Mouse (Mus musculus) right cerebral cortex, postnatal 36 days (tissue): ENCODE measurements around the gene Rsph3b.

Source experiments
- DNase-seq, 2 experiments: peaks; one replicate each; pipeline ENCODE4 v3.0.0; 2022; ENCODE audit warnings: low spot score in 2 of 2, mixed read lengths in 1 of 2

Rsph3b gene

DNA sequence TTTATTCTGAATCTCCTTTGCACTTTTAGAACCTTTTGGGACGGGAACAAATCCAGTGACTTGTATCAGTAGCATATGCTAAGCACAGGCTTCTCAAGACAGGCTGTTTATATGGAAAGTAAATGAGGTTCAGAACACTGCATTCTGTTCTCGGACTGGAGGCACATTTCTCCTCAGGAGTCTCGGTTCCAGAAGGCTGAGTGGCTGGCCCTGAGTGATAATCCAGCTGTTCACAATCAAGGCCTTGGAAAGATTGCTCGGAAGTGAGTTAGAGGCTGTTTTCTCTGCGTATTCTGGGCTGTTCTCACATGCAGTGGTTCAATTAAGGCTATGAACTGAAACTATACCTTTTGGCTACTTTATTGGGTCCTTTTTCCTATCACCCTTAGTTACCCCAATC lies 82.9 kb downstream of the Rsph3b start:
- no peak for DNase-seq

DNA sequence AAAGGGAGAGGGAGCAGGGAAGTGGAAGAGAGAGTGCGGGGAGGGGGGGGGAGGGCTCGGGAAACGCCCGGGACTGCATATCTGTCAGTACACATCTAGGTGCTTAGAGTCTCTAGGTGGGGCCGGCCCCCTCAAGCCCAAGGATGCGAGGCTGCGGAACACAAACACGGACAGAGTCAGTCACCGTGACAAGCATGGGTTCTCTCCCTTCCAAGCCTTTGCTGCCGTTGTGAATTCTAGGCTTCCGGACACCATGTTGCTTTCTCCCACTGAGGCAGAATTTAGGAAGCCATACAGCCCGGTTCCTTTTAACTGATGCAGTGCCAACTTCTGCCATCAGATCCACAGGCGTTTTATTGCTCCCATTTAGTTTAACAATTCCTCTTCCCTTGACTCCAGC lies 83.6 kb downstream of the Rsph3b start:
- DNase-seq = no peak

DNA sequence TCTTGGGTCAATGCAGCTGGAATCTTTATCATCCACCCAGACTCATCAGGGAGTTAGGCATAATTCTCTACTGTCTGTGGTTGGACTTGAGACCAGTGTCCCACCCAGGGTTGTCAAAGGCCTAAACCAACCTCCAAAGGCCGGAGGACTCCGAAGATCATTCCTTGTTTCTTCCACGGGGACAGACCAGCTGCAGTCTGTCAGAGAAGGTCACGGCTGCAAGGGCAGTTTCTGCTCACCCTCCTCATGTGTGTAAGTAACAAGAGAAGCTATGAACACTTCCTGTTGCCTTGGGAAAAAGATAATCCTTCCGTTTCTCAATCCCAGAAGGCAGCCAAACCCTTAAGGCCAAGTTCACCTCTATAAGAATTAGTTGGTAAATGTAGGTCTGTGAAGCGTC lies 85.0 kb downstream of the Rsph3b start:
- no peak for DNase-seq

DNA sequence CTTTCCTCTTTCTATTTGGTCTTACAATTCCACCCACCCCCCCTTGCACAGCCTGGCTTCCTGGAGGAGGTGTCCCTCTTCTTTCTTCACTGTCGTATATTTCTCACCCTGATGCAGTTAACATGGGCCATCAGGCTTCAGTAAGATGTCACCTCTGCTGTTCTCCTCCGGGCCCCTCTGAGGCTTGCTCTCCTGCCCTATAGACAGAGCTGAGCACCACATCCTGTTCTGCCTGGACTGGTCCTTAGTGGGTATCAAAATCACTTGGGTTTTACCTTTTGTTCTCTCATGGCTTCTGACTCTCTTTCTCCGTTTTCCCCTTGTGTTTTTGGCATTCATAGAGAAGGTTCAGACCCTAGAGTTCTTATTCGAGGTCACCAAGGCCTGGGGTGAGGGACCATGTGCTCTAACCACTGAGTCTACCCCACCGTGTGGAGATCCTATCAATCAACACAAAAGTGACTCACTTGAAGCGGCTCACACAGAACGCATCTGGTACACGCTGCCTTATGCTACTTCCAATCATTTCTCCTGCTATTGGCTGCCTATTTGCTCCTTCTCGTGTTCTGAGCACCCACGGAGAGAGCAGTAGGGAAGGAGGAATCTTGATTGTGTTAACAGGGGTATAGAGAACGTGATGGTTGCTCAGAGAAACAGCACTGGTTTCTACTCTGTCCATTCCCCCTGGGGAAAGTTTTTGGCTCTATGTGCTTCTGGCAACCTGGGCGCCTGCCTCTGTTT lies 86.3 kb downstream of the Rsph3b start:
- no peak for DNase-seq

DNA sequence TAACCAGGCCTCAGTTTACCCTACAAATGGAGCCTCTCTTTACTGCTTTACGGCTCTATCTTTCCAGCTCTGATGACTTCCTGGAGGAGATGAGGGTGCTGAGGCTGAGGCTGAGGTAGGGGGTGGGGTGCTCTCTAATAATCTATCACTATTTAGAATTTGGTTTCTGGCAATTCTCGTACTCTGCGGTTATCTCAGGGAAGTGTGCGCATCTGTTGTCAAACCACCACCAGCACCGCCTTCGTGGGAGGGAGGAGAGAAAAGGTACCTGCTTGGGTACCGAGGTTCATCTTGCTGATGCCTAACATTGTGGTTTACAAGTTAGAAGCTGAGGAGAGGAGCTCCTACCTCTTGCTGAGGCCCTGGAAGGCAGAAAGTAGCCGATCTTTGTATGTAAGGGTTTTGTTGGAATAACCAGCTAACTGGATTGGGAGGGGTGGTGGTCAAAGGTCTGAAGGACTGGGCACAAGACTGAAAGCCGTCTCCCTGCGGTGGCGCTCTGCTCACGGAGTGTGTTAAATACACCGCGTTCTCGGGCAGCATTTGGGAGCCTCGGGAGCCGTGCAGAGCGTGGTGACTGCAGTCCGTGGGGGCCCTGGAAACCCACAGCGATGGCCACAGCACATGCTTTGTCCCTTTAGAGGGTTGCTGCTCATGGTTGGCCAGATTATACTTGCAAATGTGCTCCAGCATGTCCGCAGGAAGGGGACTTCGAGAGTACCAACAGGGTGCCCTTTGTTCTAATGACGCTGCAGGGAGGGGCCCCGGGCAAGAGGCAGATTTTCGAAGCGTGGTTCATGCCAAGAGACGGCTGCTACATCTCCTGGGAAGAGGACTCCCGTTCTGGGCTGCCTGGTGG lies 87.1 kb downstream of the Rsph3b start:
- peak; percentile 61 to 67 for DNase-seq

DNA sequence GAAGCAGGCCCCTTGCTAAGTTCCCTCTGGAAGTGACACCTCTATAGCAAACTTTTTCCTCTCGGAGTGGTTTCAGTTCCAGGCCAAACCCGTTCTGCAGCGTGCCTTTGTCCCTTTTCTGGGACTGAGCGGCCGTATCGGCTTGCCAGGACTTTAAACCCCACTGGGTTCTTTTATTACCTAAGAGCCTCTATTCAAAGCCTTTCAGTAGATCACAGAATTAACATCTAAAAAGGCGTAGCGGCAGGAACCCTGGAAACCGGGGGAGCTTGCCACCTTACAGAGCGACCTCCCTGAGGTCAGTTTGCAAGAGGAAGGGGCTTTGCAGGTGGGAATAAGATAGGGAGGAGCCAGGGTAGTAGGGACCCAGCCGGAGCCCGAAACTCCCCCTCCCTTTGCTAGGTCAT lies 88.0 kb downstream of the Rsph3b start:
- peak in 1 of 2 experiments; percentile 5 for DNase-seq

DNA sequence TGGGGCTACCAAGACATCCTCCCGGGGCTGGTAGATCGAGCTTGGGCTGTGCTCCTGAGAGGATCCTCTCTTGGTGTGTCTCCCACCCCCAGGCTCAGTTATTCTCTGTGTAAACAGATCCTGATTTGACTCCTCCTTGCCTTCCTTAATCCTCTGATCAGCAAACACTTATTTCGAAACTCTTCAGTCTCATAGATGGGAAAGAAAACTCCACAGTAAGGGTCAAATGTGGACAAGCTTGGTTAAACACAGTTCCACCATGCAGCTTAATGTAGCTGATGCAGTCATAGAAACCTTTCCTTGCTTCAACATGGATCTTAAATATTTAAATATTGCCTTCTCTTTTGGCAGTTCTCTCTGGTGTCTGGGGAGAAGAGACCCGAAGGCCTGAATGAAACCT lies 88.4 kb downstream of the Rsph3b start:
- no peak for DNase-seq
